Mouse (Mus musculus): ENCODE results near the gene Tspan17. TPM values are rescaled to one million over a fixed set of nuclear protein-coding genes. Genes with fewer than 3 reads are reported as not detected.

Gene Tspan17
- 4.9 and 6.2 TPM in 2 replicates for polyA plus RNA-seq (2015; fragmentation: Nextera tagmentation; extraction: Ambion mirVana)

GRCm38 (mm10) chr13:54788740-54789560 is at the start of gene Tspan17:
Gene Tspan17, plus strand, starts transcription at chr13:54789377.

GRCm38 (mm10) chr13:54749864-54750411 is 39.2 kb upstream of the Tspan17 start, which contains the start of gene Gprin1:
Gene Gprin1, minus strand, starts transcription at chr13:54749874.

GRCm38 (mm10) chr13:54766192-54766768 is 22.9 kb upstream of the Tspan17 start, which contains the start of gene Sncb:
Gene Sncb, minus strand, starts transcription at chr13:54766595.

DNA sequence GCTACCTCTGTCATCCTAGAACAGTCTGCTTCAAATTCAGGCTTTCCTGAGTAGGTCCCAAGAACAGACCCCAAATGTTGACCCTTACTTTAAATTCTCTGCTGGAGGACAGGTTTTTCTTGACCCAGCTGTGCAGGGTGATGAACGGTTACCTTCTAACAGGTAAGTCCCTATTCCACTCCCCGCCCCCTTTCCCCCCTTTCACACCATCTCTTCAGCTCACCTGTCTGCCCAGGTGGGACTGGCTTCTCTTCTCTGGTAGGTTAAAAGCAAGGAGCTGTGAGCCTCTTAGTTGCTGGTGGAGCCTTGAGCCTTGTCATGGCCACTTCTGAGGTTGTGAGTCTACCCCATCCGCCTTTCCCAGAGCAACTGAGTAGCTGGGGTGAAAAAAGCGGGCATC is 5.5 kb upstream of the Tspan17 start, which contains the start of gene Eif4e1b:
TSS of gene Eif4e1b (plus strand) at position 301 of the 400 bp plus-strand sequence.

Other genes starting within 250 kb of the Tspan17 start
- gene 4833439L19Rik, start 223.9 kb upstream of the Tspan17 start, polyA plus RNA-seq (2015; fragmentation: Nextera tagmentation; extraction: Ambion mirVana) = 32.0 and 35.6 TPM in 2 replicates
- 10.8 and 11.8 TPM in 2 replicates for gene Arl10, start 214.4 kb upstream of the Tspan17 start, polyA plus RNA-seq (2015; fragmentation: Nextera tagmentation; extraction: Ambion mirVana)
- gene Nop16, start 199.3 kb upstream of the Tspan17 start, polyA plus RNA-seq (2015; fragmentation: Nextera tagmentation; extraction: Ambion mirVana) = 53.1 and 53.4 TPM in 2 replicates
- gene Higd2a, start 199.2 kb upstream of the Tspan17 start, polyA plus RNA-seq (2015; fragmentation: Nextera tagmentation; extraction: Ambion mirVana) = 131 and 137 TPM in 2 replicates
- 31.3 and 38.9 TPM in 2 replicates for gene Cltb, start 178.0 kb upstream of the Tspan17 start, polyA plus RNA-seq (2015; fragmentation: Nextera tagmentation; extraction: Ambion mirVana)
- gene Faf2, start 167.6 kb upstream of the Tspan17 start, polyA plus RNA-seq (2015; fragmentation: Nextera tagmentation; extraction: Ambion mirVana) = 26.3 and 26.5 TPM in 2 replicates
- 38.5 and 44.6 TPM in 2 replicates for gene Rnf44, start 95.5 kb upstream of the Tspan17 start, polyA plus RNA-seq (2015; fragmentation: Nextera tagmentation; extraction: Ambion mirVana)
- 0.02 TPM in 1 of 2 replicates, not detected in the other for gene Cdhr2, start 87.9 kb upstream of the Tspan17 start, polyA plus RNA-seq (2015; fragmentation: Nextera tagmentation; extraction: Ambion mirVana)
- not detected in 2 replicates for gene Gprin1, start 39.5 kb upstream of the Tspan17 start, polyA plus RNA-seq (2015; fragmentation: Nextera tagmentation; extraction: Ambion mirVana)
- not detected in 2 replicates for gene Sncb, start 22.8 kb upstream of the Tspan17 start, polyA plus RNA-seq (2015; fragmentation: Nextera tagmentation; extraction: Ambion mirVana)
- gene Eif4e1b, start 5.4 kb upstream of the Tspan17 start, polyA plus RNA-seq (2015; fragmentation: Nextera tagmentation; extraction: Ambion mirVana) = not detected in 2 replicates
- 0.38 and 0.86 TPM in 2 replicates for gene Unc5a, start 160.0 kb downstream of the Tspan17 start, polyA plus RNA-seq (2015; fragmentation: Nextera tagmentation; extraction: Ambion mirVana)
- gene Hk3, start 232.0 kb downstream of the Tspan17 start, polyA plus RNA-seq (2015; fragmentation: Nextera tagmentation; extraction: Ambion mirVana) = 7.7 and 11.4 TPM in 2 replicates